Mouse (Mus musculus): ENCODE measurements around the gene Chat. TPM values are rescaled to one million over a fixed set of nuclear protein-coding genes. Genes with fewer than 3 reads are reported as not detected.
A peak's percentile ranks its signal among the peaks of the same experiment; 100 is the strongest.
"Not testable (repeated sequence)": the region's sequence is repeated elsewhere in the genome, so short reads cannot be mapped to it uniquely, and the experiment has no call there.

Chat gene
- total RNA-seq, 4 experiments from 2014 or later, result not detected

- DNase-seq, result no peak
Measured at GRCm38 (mm10) chr14:32452552-32452951, 13.2 kb downstream of the Chat start.

- no peak for DNase-seq
Measured at GRCm38 (mm10) chr14:32446989-32447388, 18.8 kb downstream of the Chat start.

DNA sequence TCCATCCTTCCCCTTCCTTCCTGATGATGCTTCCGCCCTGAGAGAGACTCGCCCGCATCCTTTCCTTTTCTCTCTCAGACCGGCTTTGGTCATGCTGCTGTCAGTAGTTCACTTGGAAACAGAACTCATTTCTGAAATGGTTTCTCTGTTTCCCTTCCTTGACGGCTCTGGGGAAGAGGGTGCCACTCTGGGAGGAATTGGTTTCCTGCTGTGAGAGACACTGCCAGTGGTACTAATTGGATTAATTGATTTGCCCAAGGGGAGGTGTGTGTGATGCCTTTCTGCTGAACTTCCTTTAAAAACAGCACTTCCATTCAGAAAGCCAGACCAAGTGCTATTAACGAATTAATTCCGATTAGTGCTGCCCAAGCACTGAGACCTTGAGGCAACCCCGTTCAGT, 22.3 kb downstream of the Chat start:
- no peak for DNase-seq

DNA sequence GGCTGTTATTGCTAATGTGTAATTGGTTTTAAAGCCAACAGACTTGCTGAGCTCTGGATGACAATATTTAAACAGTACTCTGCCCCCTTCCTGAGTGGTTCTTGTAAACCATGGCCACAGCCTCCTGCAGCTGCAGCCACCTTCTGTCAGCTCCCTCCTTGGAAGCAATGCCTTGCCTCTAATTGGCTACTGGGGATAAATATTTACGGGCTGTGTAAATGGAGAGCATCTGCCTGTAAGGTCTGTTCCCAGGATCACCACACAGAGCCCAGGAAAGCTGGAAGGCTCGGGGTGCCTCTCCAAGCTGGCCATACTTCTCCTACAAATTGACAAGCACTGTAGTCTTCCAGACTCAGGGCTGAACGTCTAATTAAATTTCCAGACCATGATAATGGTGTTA, 26.0 kb downstream of the Chat start:
- no peak for DNase-seq

GRCm38 (mm10) chr14:32439316-32439715, 26.5 kb downstream of the Chat start:
- DNase-seq, result no peak

GRCm38 (mm10) chr14:32437352-32437793, 28.4 kb downstream of the Chat start:
- DNase-seq, result no peak

DNA sequence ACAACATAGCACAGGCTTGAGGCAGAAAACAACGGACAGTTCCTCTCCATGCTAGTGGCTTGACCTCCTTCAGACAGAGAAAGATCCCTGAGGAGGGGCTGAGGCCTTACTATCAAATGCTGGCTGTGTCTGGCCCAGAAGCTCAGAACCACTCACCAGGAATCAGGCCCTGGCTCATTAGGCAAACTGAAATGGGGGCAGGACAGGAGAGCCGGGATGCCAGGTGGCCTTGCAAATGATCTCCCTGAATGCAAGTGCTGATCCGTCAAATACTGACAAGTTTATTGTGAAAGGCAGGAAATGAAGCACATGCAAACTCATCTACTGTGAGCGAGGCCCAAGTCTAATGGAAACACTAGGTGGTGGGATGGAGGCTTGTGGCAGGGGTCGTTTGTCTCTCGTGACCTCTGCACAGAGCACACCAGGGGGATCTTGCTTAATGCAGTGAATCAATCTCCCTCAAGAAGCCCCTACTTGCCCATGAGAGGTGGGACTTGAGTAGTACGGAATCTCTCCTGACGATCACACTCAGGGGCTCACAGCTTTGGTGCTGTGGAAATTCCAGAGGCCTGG, 36.7 kb downstream of the Chat start:
- DNase-seq, result no peak

GRCm38 (mm10) chr14:32423946-32424345, 41.8 kb downstream of the Chat start:
- no peak for DNase-seq

DNA sequence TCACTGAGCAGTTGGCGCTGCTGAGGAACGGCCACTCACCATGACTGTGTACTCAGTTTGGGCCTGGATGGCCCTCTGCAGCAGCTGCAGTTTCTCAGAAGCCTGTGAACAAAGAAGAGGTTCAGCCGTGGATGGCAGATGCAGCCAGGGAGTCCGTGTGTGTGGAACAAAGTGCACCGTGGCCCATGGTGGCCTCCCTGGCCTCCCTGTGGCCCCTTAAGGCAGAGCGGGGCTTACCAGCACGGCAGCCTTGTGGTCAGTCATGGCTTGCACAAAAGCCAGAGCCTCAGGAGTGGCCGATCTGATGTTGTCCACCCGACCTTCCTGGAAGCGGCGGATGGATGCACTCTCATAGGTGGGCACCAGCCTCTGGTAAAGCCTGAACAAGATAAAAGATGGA, 47.0 kb downstream of the Chat start:
- no peak for DNase-seq

GRCm38 (mm10) chr14:32412075-32412474, 53.7 kb downstream of the Chat start:
- no peak for DNase-seq

- DNase-seq, result no peak
Measured at GRCm38 (mm10) chr14:32410084-32410483, 55.7 kb downstream of the Chat start.

GRCm38 (mm10) chr14:32405399-32405798, 60.4 kb downstream of the Chat start:
- not testable (repeated sequence) for DNase-seq

GRCm38 (mm10) chr14:32388196-32388595, 77.6 kb downstream of the Chat start, which contains the start of gene 1700024G13Rik:
Gene 1700024G13Rik (minus strand): TSS chr14:32388391.
- peak; percentile 74 for DNase-seq

DNA sequence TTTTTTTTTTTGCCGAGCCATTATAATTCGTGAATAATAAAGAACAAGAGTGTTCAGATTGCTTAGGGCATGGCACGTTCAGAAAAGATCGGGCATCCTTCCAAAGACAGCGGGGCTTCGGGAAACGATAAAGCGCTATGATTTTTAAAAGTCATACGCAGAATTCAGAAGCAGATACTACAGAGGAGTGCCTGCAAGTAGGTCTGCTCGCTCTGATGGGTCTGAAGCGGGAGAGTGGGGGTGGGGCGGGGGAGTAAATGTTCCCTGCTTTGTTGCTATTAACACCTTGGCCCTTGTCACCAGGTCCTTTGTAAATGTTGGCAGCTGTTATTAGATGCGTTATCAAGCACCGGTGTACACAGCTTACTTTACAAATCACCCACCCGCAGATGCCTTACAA, 84.2 kb downstream of the Chat start:
- no peak for DNase-seq

DNA sequence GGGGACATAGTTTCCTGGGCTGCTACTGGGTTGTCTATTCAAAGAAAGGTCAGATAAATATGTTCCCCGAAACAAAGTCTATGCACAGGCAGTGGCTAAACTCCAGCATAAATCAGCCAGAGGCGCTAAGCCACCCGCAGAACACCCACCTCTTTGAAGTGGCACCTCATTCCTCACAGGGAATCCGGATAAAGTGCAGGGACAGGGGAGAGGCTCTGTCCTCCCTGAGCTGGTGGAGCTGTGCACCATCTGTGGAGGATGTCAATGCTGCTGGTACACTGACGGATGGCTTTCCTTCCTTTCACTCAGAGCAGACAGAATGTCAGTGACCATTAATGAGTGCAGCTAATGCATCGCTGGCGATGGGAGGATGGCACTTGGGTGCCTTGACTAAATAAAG, 84.7 kb downstream of the Chat start:
- no peak for DNase-seq

DNA sequence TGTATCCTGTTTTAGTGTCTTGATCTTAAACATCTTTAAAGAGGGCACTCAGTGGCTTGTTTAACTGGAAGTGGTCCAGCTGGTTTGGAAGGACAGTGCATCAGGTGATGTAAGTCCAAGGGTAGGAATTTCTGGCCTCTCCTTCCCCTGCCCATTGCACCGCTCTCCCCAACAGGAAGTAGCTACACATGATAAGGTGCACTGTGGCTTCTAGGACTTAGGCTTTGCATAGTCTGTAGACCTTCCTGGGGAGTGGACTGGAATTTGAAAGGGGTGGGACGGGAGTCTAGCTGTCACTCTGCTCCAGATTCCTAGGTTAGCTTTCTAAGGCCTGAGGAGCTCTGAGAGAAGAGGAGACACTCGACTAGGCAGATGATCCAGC, 85.7 kb downstream of the Chat start:
- DNase-seq, result no peak

- no peak for DNase-seq
Measured at GRCm38 (mm10) chr14:32379395-32380098, 86.2 kb downstream of the Chat start.

- DNase-seq, result no peak
Measured at GRCm38 (mm10) chr14:32372510-32372909, 93.3 kb downstream of the Chat start.

GRCm38 (mm10) chr14:32369756-32370155, 96.0 kb downstream of the Chat start:
- DNase-seq, result no peak

DNA sequence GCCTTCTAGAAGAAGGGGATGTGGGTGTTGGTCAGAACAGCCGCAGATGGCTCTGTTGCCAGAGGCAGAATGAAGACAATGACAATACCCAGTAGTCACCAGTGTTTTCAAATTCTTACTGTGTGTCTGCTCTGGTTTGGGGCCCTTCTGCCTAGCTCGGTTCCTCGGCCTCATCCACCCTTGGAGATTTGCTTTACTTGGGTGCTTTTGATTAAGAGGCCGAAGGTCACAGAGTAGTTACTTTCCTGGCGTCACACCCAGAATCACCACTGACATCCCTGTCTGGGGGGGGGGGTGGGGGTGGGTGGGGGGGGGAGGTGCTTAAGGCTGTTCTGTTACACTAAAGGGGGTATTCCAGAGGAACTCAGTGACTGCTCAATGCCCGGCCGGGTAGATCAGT, 101.4 kb downstream of the Chat start:
- no peak for DNase-seq

All from adrenal gland, adult 8-10 months (tissue).